Mouse (Mus musculus) forebrain, embryonic 11.5 days (tissue): ENCODE measurements around the gene St6galnac1. TPM values are rescaled to one million over a fixed set of nuclear protein-coding genes. Genes with fewer than 3 reads are reported as not detected.
"Not testable (repeated sequence)": the region's sequence is repeated elsewhere in the genome, so short reads cannot be mapped to it uniquely, and the experiment has no call there.

Source experiments
- ATAC-seq: fragments of 200-750 bp; cut with Nextera tagmentation; replicated peaks from 2 replicates; pipeline ENCODE4 v1.8.0; 2017; ENCODE audit warnings: moderate TSS enrichment; ENCODE audit not compliant: low FRiP score
- DNase-seq: peaks from one replicate; pipeline ENCODE4 v3.0.0-alpha.2; 2017; ENCODE audit warnings: low spot score
- H3K27ac ChIP-seq: fragments of 300-500 bp; sonication (generic); 2 replicates; pipeline ENCODE4 v1.5.1; 2014; ENCODE audit warnings: low read depth, low read length
- H3K27me3 ChIP-seq: fragments of 300-500 bp; sonication (generic); 2 replicates; pipeline ENCODE4 v1.6.1; 2014; ENCODE audit warnings: mild to moderate bottlenecking, low read length, mixed read lengths; ENCODE audit not compliant: control insufficient read depth, insufficient read depth
- H3K36me3 ChIP-seq: fragments of 300-500 bp; sonication (generic); 2 replicates; pipeline ENCODE4 v1.6.1; 2014; ENCODE audit warnings: mild to moderate bottlenecking, low read length, moderate library complexity, mixed read lengths; ENCODE audit not compliant: control insufficient read depth, insufficient read depth
- H3K4me1 ChIP-seq: fragments of 300-500 bp; sonication (generic); replicated peaks from 2 replicates; pipeline ENCODE4 v1.6.1; 2014; ENCODE audit warnings: low read length, mixed read lengths; ENCODE audit not compliant: control insufficient read depth, insufficient read depth
- H3K4me2 ChIP-seq: fragments of 300-500 bp; sonication (generic); 2 replicates; pipeline ENCODE4 v1.6.1; 2014; ENCODE audit warnings: low read depth, mild to moderate bottlenecking, low read length, moderate library complexity, mixed read lengths; ENCODE audit not compliant: severe bottlenecking
- H3K4me3 ChIP-seq: fragments of 300-500 bp; sonication (generic); 2 replicates; pipeline ENCODE4 v1.5.1; 2014; ENCODE audit warnings: low read depth, low read length
- H3K9ac ChIP-seq: fragments of 300-500 bp; sonication (generic); 2 replicates; pipeline ENCODE4 v1.6.1; 2014; ENCODE audit warnings: low read length
- H3K9me3 ChIP-seq: fragments of 300-500 bp; sonication (generic); 2 replicates; pipeline ENCODE4 v1.6.1; 2016; ENCODE audit warnings: low read length, mixed read lengths; ENCODE audit not compliant: control insufficient read depth
- WGBS: fragments of 180-500 bp; shearing (Covaris S2); extraction: QIAGEN DNeasy Blood & Tissue Kit; methylation state at CpG from one replicate; pipeline ENCODE4 v1.1.7; 2014; 5-methylcytosine and 5-hydroxymethylcytosine counted together
- polyA plus RNA-seq: library from polyadenylated mRNA; unstranded; fragments of >200 nt; fragmentation: Nextera tagmentation; extraction: Ambion mirVana; gene quantifications from 2 replicates; pipeline ENCODE4 v1.2.1, GENCODE M21; 2014

The St6galnac1 gene
- polyA plus RNA-seq, 1 experiment from 2014 or later, result not detected

GRCm38 (mm10) chr11:116749733-116750132 lies 25.6 kb downstream of the St6galnac1 start:
- DNase-seq, result no peak
- H3K9me3 ChIP-seq, result no peaks in the 10 kb centered on the region
- no peaks in the 10 kb centered on the region for H3K4me1 ChIP-seq
- ATAC-seq, result no peak
- no peak overlapping the region for H3K4me2 ChIP-seq
- H3K9ac ChIP-seq, result no peak overlapping the region
- H3K36me3 ChIP-seq, result no peaks in the 10 kb centered on the region
- no peaks in the 10 kb centered on the region for H3K27me3 ChIP-seq
- no peak overlapping the region for H3K27ac ChIP-seq
- WGBS, result 83% methylated on average over 8 of the region's 8 CpGs
- H3K4me3 ChIP-seq, result no peak overlapping the region

GRCm38 (mm10) chr11:116748692-116749091 lies 26.6 kb downstream of the St6galnac1 start:
- not testable (repeated sequence) for H3K4me1 ChIP-seq, H3K36me3 ChIP-seq, H3K4me2 ChIP-seq, H3K9me3 ChIP-seq, H3K27ac ChIP-seq, H3K27me3 ChIP-seq, H3K4me3 ChIP-seq, ATAC-seq, DNase-seq, H3K9ac ChIP-seq
- WGBS, result 70% methylated on average over 2 of the region's 2 CpGs

GRCm38 (mm10) chr11:116746822-116747221 lies 28.5 kb downstream of the St6galnac1 start:
- ATAC-seq, H3K9ac ChIP-seq, DNase-seq, H3K4me1 ChIP-seq, H3K4me3 ChIP-seq, H3K27ac ChIP-seq, H3K27me3 ChIP-seq, H3K9me3 ChIP-seq, H3K4me2 ChIP-seq, H3K36me3 ChIP-seq: not testable (repeated sequence)
- WGBS, result 92% methylated on average over 3 of the region's 3 CpGs

- H3K9ac ChIP-seq, H3K4me3 ChIP-seq, H3K4me1 ChIP-seq, H3K4me2 ChIP-seq, ATAC-seq, H3K9me3 ChIP-seq, DNase-seq, H3K27ac ChIP-seq, H3K27me3 ChIP-seq, H3K36me3 ChIP-seq: not testable (repeated sequence)
- WGBS, result 78% methylated on average over 2 of the region's 2 CpGs
Measured at GRCm38 (mm10) chr11:116745457-116745856, 29.9 kb downstream of the St6galnac1 start.

- Histone ChIP-seq H3K9ac (no peak overlapping the region), H3K4me2 (no peak overlapping the region), H3K4me1 (no peaks in the 10 kb centered on the region), H3K9me3 (no peaks in the 10 kb centered on the region), H3K36me3 (no peaks in the 10 kb centered on the region), H3K27me3 (no peaks in the 10 kb centered on the region), H3K27ac (no peak overlapping the region), H3K4me3 (no peak overlapping the region)
- DNase-seq (peak; percentile 56), ATAC-seq (no peak)
- 45% methylated on average over 11 of the region's 11 CpGs for WGBS
Measured at GRCm38 (mm10) chr11:116738411-116738810, 36.9 kb downstream of the St6galnac1 start.

- DNase-seq (no peak), ATAC-seq (no peak)
- no peaks in the 10 kb centered on the region for H3K36me3 ChIP-seq
- H3K27me3 ChIP-seq, result no peaks in the 10 kb centered on the region
- no peaks in the 10 kb centered on the region for H3K4me1 ChIP-seq
- H3K9ac ChIP-seq, result no peak overlapping the region
- WGBS, result 90% methylated on average over 4 of the region's 4 CpGs
- H3K9me3 ChIP-seq, result no peaks in the 10 kb centered on the region
- H3K4me3 ChIP-seq, result no peak overlapping the region
- H3K4me2 ChIP-seq, result no peak overlapping the region
- H3K27ac ChIP-seq, result no peak overlapping the region
Measured at GRCm38 (mm10) chr11:116732536-116732935, 42.8 kb downstream of the St6galnac1 start.

GRCm38 (mm10) chr11:116731060-116731580 lies 44.2 kb downstream of the St6galnac1 start:
- H3K4me3 ChIP-seq, H3K27ac ChIP-seq, H3K4me1 ChIP-seq, H3K36me3 ChIP-seq, DNase-seq, H3K9me3 ChIP-seq, H3K4me2 ChIP-seq, ATAC-seq, H3K9ac ChIP-seq, H3K27me3 ChIP-seq: not testable (repeated sequence)
- WGBS, result 90% methylated on average over 6 of the region's 6 CpGs

GRCm38 (mm10) chr11:116729276-116730008 lies 45.9 kb downstream of the St6galnac1 start:
- Histone ChIP-seq H3K27ac (no peak overlapping the region), H3K4me1 (no peaks in the 10 kb centered on the region), H3K4me2 (no peak overlapping the region), H3K36me3 (no peaks in the 10 kb centered on the region), H3K27me3 (no peaks in the 10 kb centered on the region), H3K9me3 (no peaks in the 10 kb centered on the region), H3K9ac (no peak overlapping the region), H3K4me3 (no peak overlapping the region)
- ATAC-seq (no peak), DNase-seq (no peak)
- 89% methylated on average over 9 of the region's 9 CpGs for WGBS

GRCm38 (mm10) chr11:116726156-116726555 lies 49.2 kb downstream of the St6galnac1 start:
- Histone ChIP-seq H3K9me3 (no peaks in the 10 kb centered on the region), H3K9ac (no peak overlapping the region), H3K4me3 (no peak overlapping the region), H3K4me1 (no peaks in the 10 kb centered on the region), H3K27me3 (no peaks in the 10 kb centered on the region), H3K4me2 (no peak overlapping the region), H3K36me3 (no peaks in the 10 kb centered on the region), H3K27ac (no peak overlapping the region)
- DNase-seq (no peak), ATAC-seq (no peak)
- 86% methylated on average over 3 of the region's 3 CpGs for WGBS
